Mouse (Mus musculus) midbrain, embryonic 12.5 days (tissue): ENCODE data around the gene Wdr82. TPM values are rescaled to one million over a fixed set of nuclear protein-coding genes. Genes with fewer than 3 reads are reported as not detected.

ENCODE experiments used
- ATAC-seq: fragments of 200-750 bp; cut with Nextera tagmentation; 2 replicates; pipeline ENCODE4 v1.8.0; 2017; ENCODE audit warnings: low read depth, moderate TSS enrichment, moderate library complexity; ENCODE audit not compliant: low FRiP score
- H3K27ac ChIP-seq: fragments of 300-500 bp; sonication (generic); replicated peaks from 2 replicates; pipeline ENCODE4 v1.5.1; 2016; ENCODE audit warnings: mild to moderate bottlenecking
- H3K27me3 ChIP-seq: fragments of 300-500 bp; sonication (generic); 2 replicates; pipeline ENCODE4 v1.6.1; 2016; ENCODE audit warnings: mild to moderate bottlenecking
- H3K36me3 ChIP-seq: fragments of 300-500 bp; sonication (generic); 2 replicates; pipeline ENCODE4 v1.6.1; 2016
- H3K4me1 ChIP-seq: fragments of 300-500 bp; sonication (generic); 2 replicates; pipeline ENCODE4 v1.6.1; 2016
- H3K4me2 ChIP-seq: fragments of 300-500 bp; sonication (generic); replicated peaks from 2 replicates; pipeline ENCODE4 v1.6.1; 2016; ENCODE audit warnings: mild to moderate bottlenecking, moderate library complexity
- H3K4me3 ChIP-seq: fragments of 300-500 bp; sonication (generic); 2 replicates; pipeline ENCODE4 v1.5.1; 2016; ENCODE audit warnings: mild to moderate bottlenecking
- H3K9ac ChIP-seq: fragments of 300-500 bp; sonication (generic); replicated peaks from 2 replicates; pipeline ENCODE4 v1.6.1; 2016; ENCODE audit warnings: mild to moderate bottlenecking, moderate library complexity
- H3K9me3 ChIP-seq: fragments of 300-500 bp; sonication (generic); 2 replicates; pipeline ENCODE4 v1.6.1; 2016; ENCODE audit warnings: mild to moderate bottlenecking
- WGBS: fragments of 180-500 bp; shearing (Covaris S2); methylation state at CpG from one replicate; pipeline ENCODE4 v1.1.7; 2016; 5-methylcytosine and 5-hydroxymethylcytosine counted together
- polyA plus RNA-seq: library from polyadenylated mRNA; unstranded; fragments of >200 nt; fragmentation: Nextera tagmentation; extraction: Ambion mirVana; gene quantifications from 2 replicates; pipeline ENCODE4 v1.2.1, GENCODE M21; 2016

The Wdr82 gene
- polyA plus RNA-seq, 1 experiment from 2014 or later, result 35.6 TPM

DNA sequence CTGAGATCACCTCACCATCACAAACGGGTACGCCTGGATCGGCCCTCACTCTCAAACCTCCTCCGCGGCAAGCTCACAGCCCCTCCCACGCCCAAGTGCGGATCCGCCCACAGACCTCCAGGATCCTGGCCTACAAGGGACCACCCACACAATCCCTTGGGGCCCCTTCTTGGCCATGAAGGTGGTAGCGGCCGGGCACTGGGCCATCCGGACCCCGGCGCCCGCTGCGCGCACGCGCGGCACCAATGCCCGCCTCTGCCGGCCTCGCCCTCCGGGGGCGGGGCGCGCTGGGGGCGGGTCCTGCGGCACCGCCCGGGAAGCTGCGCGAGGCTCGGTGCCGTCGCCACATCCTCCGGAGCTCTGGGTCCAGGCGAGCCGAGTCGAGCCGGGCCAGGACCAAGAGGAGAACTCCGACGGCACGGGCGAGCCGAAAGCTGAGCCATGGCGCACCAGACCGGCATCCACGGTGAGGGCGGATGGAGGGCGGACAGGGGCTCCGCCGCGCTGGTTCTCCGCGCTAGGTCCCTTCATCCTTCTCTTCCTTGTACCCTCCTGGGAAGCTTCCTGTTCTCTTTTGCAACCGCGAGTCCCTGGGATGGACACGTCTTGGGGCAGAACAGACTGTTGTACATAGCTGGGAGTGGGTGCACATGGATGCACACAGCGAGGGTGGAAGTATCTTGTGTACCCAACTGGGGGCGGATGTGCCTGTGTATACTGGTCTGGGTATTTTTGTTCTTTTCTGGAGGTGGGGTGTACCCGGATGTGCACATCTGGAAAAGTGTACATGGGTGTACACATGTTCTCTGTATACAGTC lies 32.3 kb downstream of the Wdr82 start, which contains the start of gene Twf2:
TSS of gene Twf2 (plus strand) at position 290 of the 818 bp plus-strand sequence.
- peak; percentile 85 for ATAC-seq
- Histone ChIP-seq H3K9me3 (no peaks in the 10 kb centered on the region), H3K9ac (peak within 1 kb of the TSS; percentile 71), H3K36me3 (no peaks in the 10 kb centered on the region), H3K27ac (peak within 1 kb of the TSS; percentile 47), H3K4me2 (peak within 1 kb of the TSS; percentile 66), H3K4me3 (peak within 1 kb of the TSS; percentile 61), H3K4me1 (peaks cover 32% of the 10 kb centered on the region), H3K27me3 (peaks cover 8% of the 10 kb centered on the region; the same call in 1 of the 2 replicates)
- 2% methylated on average over 61 of the region's 61 CpGs for WGBS

DNA sequence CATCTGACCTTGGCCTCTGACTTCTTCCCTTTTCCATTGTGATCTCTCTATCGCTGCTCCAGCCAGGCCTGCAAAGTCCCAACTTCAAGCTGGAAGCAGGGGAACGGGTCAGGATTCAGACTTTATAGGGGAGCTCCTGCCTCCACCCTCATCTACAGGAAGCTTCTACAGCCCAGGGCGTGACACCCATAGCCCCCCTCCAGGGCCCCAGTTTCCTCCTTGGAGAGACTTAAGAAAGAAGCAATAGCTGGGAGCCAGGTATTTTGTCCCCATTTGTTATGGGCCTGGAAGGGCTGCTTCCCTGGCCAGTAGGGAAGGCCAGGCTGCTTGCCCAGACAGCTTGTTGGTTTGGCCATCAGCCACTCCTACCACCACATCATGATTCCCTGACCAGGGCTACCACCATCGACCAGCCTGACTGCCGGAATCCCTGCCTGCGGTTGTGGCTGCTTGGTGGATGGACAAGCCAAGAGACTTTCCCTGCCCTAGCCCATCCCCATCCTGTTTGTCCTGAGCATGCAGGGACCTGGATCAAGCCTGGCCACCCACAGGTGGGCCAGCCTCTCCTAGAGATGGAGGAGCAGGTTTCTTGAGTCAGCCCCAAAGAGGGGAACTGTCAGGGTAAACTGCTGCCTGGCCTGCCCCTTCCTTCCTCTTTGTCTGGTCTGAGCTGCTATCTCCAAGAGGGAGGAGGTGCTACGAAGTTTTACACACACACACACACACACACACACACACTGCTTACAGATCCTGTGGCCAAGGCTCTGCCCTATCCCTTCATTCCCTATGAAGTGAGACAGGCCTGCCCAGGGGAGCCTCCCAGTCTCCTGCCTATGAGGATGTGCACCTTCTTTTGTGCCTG lies 33.5 kb downstream of the Wdr82 start:
- H3K27me3 ChIP-seq, result peaks cover 8% of the 10 kb centered on the region; the same call in 1 of the 2 replicates
- peak overlapping the region; percentile 61; the same call in 1 of the 2 replicates for H3K4me3 ChIP-seq
- H3K4me1 ChIP-seq, result peaks cover 25% of the 10 kb centered on the region
- H3K9me3 ChIP-seq, result no peaks in the 10 kb centered on the region
- no peak for ATAC-seq
- peak overlapping the region; percentile 66 for H3K4me2 ChIP-seq
- no peak overlapping the region for H3K27ac ChIP-seq
- H3K36me3 ChIP-seq, result no peaks in the 10 kb centered on the region
- no peak overlapping the region; the same call in 1 of the 2 replicates for H3K9ac ChIP-seq
- WGBS, result 79% methylated on average over 7 of the region's 7 CpGs

DNA sequence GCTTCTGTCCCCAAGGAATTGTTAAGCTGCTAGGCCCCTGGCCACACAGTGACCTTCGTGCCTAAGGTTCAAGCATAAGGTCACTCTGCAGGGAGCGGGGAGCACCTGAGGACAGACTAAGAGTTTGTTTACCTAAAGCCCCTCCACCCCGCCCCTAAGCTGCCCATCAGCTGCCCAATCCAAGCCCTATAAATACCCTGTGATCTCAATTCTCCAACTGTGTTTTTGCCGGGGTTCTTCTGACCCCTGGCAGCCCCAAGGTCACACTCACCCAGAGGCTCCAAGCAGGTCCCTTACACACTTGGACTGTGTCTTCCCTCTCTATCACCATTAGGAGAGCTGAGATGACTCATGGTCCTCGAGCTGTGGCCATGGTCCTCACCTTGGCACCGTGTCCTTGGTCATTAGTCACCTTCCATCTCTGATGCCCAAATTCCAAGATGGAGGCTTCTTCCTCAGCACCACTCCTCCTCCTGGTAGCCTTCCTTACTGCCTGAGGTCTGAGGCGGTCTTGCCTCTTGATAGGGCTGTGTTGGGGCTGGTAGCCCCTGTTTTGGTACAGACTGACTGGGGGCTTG lies 35.1 kb downstream of the Wdr82 start:
- Histone ChIP-seq H3K4me1 (peaks cover 22% of the 10 kb centered on the region), H3K36me3 (no peaks in the 10 kb centered on the region), H3K9me3 (no peaks in the 10 kb centered on the region), H3K27me3 (peaks cover 5% of the 10 kb centered on the region; the same call in 1 of the 2 replicates), H3K9ac (no peak overlapping the region), H3K27ac (no peak overlapping the region), H3K4me2 (no peak overlapping the region), H3K4me3 (no peak overlapping the region)
- no peak for ATAC-seq
- WGBS, result 80% methylated on average over 7 of the region's 7 CpGs

DNA sequence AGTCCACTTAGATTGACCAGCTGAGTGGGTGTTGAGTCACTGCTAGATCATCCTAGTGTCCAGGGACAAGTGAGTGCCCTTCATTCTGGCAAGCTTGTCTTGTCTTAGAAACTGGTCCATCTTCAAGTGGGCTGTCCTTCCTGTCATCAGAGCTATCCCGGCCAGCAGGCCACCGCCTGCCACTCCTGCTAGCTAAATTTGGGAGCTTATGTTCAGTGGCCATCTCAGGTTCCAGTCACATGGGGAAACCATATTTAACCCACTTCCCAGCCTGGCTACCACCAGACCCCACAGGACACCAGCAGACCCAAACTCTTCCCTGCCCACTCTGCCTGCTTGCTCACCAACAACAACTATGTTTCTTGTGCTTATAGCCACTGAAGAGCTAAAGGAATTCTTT lies 35.8 kb downstream of the Wdr82 start:
- no peak for ATAC-seq
- Histone ChIP-seq H3K27ac (no peak overlapping the region), H3K4me3 (no peak overlapping the region), H3K27me3 (peaks cover 5% of the 10 kb centered on the region; the same call in 1 of the 2 replicates), H3K9ac (no peak overlapping the region), H3K4me1 (peaks cover 29% of the 10 kb centered on the region), H3K36me3 (no peaks in the 10 kb centered on the region), H3K4me2 (no peak overlapping the region), H3K9me3 (no peaks in the 10 kb centered on the region)
- WGBS, result 82% methylated on average over 2 of the region's 2 CpGs

DNA sequence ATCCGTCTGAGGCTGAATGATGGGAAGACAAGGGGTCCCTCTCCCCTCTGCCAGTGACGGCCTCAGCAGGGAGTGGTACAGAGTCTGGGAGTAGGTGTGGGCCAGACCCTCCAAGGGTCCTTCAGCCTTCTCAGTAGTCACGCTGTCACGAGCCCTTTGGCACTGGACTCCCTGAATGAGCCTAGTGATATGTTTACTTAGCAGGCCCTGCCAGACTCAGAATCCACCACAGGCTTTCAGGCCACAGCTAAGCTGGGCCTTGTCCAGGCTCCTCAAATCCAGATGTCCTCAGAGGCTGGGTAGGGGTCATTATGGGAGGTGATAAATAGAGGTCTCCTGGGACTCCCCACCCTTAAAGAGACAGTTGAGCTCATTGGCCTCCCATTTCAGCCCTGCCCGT lies 37.5 kb downstream of the Wdr82 start:
- Histone ChIP-seq H3K4me1 (peaks cover 35% of the 10 kb centered on the region), H3K27ac (no peak overlapping the region), H3K4me2 (no peak overlapping the region), H3K4me3 (no peak overlapping the region), H3K9me3 (no peaks in the 10 kb centered on the region), H3K27me3 (peaks cover 5% of the 10 kb centered on the region; the same call in 1 of the 2 replicates), H3K36me3 (peaks cover 10% of the 10 kb centered on the region; the same call in 1 of the 2 replicates), H3K9ac (no peak overlapping the region)
- 90% methylated on average over 5 of the region's 5 CpGs for WGBS
- no peak for ATAC-seq

DNA sequence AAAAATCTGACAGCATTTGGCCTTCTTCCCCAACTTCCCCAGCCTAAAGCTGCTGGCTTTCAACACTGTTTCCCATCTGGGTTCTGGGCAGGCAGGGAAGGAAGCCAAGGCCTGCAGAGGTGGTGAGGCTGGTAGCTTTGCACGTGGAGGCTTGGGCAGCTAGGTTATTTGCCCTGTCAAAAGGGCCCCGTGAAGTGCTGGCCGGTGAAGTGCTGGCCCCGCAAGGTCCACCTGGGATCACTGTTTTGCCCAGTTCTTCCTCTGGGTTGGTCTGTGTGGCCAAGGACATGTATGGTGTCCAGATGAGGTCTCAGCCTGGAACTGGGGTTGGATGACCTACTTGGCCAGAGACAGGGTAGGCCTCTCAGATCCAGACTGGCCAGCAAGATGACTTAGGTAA lies 39.2 kb downstream of the Wdr82 start:
- 97% methylated on average over 4 of the region's 4 CpGs for WGBS
- H3K27me3 ChIP-seq, result no peaks in the 10 kb centered on the region
- no peaks in the 10 kb centered on the region for H3K9me3 ChIP-seq
- no peak overlapping the region for H3K27ac ChIP-seq
- ATAC-seq, result no peak
- no peak overlapping the region for H3K4me2 ChIP-seq
- H3K4me3 ChIP-seq, result no peak overlapping the region
- H3K4me1 ChIP-seq, result peaks cover 19% of the 10 kb centered on the region
- H3K9ac ChIP-seq, result no peak overlapping the region
- peaks cover 27% of the 10 kb centered on the region for H3K36me3 ChIP-seq

DNA sequence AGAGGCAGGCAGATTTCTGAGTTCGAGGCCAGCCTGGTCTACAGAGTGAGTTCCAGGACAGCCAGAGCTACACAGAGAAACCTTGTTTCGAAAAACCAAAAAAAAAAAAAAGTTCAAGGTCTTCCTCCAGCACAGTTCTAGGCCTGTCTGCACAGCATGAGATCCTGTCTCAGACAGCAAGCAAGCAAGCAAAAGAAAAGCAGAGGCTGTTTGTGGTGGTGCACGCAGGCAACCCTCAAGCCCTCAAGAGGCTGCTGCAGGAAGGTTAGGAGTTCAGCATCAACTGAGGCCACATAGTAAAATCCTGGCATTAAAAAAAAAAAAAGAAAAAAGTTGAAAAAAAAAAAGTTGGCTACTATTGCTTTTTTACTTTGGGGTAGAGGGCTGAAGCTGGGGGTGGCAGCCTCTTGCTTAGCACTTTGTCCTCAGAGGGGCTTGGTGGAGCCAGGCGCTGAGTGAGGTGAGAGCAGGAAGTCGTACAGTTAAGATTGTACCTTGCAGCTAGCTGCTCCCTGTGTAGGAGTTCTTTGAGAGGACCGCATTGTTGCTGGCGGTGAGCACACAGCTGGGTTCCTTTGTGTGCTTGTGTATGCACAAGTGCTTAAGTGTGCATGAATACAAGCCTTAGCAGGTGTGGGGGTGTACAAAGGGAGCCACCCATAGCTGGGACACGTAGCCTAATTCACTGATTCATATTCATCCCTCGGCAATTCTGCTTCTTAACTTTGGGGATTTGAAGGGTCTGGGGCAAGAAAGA lies 40.3 kb downstream of the Wdr82 start:
- 27% methylated on average over 9 of the region's 9 CpGs for WGBS

DNA sequence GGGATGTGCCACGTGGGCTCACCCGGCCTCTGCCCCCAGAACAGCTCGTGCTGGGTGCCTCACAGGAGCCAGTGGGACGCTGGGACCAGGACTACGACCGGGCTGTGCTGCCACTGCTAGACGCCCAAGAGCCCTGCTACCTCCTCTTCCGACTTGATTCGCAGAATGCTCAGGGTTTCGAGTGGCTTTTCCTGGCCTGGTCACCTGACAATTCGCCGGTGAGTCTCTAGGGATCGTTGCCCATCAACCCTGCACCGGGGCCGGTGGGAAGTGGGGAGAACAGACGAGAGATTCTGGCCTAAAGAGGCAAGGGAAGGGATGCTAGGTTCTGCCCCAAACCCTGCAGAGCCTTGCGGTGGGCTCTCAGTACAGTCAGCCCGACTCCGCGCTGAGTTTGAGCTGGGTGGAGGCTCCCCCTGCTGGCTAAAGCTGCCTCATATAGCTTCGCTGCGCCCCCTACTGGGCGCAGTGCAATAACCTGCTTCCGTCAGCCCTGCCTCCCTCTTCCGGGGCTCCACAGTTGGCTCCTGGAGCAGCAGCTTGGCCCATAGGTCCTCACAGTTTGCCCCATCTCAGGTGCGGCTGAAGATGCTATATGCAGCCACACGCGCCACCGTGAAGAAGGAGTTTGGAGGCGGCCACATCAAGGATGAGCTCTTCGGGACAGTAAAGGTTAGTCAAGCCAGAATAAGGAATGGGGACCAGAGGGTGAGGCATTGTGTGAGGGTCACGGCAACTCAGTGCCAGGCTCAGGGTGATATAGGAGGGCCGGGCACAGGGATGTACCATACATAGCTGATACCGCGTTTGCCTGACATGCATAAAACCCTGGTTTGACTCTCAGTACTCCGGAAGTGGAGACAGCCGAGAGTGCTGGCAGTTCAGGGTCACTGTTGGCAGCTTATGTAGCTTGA lies 41.2 kb downstream of the Wdr82 start:
- peaks cover 19% of the 10 kb centered on the region for H3K4me1 ChIP-seq
- H3K27ac ChIP-seq, result peak overlapping the region; percentile 69
- ATAC-seq, result peak; percentile 85
- peak overlapping the region; percentile 31 for H3K4me3 ChIP-seq
- peak overlapping the region; percentile 55 for H3K4me2 ChIP-seq
- WGBS, result 16% methylated on average over 37 of the region's 37 CpGs
- H3K9me3 ChIP-seq, result no peaks in the 10 kb centered on the region
- peaks cover 33% of the 10 kb centered on the region for H3K36me3 ChIP-seq
- no peaks in the 10 kb centered on the region for H3K27me3 ChIP-seq
- peak overlapping the region; percentile 59 for H3K9ac ChIP-seq

More for the DNA sequence above, 40.3 kb downstream of the Wdr82 start:
- Histone ChIP-seq H3K9me3 (no peaks in the 10 kb centered on the region), H3K9ac (no peak overlapping the region; the same call in 1 of the 2 replicates), H3K4me1 (peaks cover 19% of the 10 kb centered on the region), H3K4me3 (peak overlapping the region; percentile 31; the same call in 1 of the 2 replicates), H3K4me2 (peak overlapping the region; percentile 55), H3K27ac (peak overlapping the region; percentile 69), H3K36me3 (peaks cover 33% of the 10 kb centered on the region), H3K27me3 (no peaks in the 10 kb centered on the region)
- ATAC-seq, result no peak

DNA sequence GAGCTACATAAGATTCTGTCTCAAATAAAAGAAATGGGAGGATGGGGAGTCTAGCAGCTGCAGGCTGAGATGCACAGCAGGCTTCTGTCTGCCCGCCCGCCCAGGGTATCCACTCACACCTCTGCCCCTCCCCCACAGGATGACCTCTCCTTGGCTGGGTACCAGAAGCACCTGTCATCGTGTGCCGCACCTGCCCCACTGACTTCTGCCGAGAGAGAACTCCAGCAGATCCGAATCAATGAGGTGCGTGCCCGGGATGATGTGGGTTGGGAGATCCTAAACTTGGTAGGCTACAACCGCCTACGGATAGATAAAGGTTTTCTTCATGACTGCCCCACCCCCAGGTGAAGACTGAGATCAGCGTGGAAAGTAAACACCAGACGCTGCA lies 41.9 kb downstream of the Wdr82 start:
- WGBS, result 91% methylated on average over 12 of the region's 12 CpGs
- Histone ChIP-seq H3K36me3 (peaks cover 33% of the 10 kb centered on the region), H3K4me1 (peaks cover 19% of the 10 kb centered on the region), H3K9me3 (no peaks in the 10 kb centered on the region), H3K27me3 (no peaks in the 10 kb centered on the region), H3K27ac (no peak overlapping the region), H3K4me3 (no peak overlapping the region), H3K9ac (no peak overlapping the region), H3K4me2 (no peak overlapping the region)
- ATAC-seq, result no peak

DNA sequence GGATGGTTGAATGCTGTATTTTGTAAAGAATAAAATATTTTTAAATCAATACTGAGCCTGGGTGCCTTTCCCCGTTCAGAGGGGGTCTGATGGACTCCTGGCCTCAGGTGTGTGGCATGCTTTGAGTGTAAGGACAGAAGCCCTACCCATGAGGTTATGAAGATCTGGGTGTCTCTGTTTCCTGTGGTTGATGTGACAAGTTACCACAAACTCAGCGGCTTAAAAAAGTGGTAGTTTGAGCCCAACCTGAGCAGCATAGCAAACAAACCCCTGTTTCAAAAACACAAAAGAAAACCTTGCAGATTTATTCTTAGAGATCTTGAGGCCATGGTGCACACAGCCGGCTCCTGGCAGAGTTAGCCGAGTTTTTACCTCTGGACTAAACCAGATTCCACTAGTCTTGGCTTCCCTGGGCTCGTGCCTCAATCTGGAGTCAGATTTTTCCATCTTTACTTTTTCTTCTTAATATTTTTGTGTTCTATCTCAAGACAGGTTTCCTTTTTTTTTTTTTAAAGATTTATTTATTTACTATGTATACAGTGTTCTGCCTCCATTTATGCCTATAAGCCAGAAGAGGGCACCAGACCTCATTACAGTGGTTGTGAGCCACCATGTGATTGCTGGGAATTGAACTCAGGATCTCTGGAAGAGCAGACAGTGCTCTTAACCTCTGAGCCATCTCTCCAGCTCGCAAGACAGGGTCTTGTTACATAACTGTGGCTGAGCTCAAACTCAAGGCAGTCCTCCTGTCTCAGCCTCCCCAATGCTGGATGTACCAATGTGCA lies 44.8 kb downstream of the Wdr82 start:
- ATAC-seq, result no peak
- no peak overlapping the region for H3K9ac ChIP-seq

More for the DNA sequence above, 44.8 kb downstream of the Wdr82 start:
- Histone ChIP-seq H3K4me2 (no peak overlapping the region), H3K36me3 (peaks cover 33% of the 10 kb centered on the region), H3K4me3 (no peak overlapping the region), H3K4me1 (peaks cover 19% of the 10 kb centered on the region), H3K27ac (no peak overlapping the region), H3K27me3 (no peaks in the 10 kb centered on the region), H3K9me3 (no peaks in the 10 kb centered on the region)
- WGBS, result 87% methylated on average over 6 of the region's 6 CpGs
